Mouse (Mus musculus) myocyte (in vitro differentiated cells): ENCODE results near the gene Senp3.

ENCODE experiments used
- CEBPB ChIP-seq: IDR thresholded peaks from 2 replicates; pipeline ENCODE4 v1.6.1; 2011; ENCODE audit warnings: mild to moderate bottlenecking, moderate library complexity; ENCODE audit not compliant: poor library complexity, insufficient read depth, severe bottlenecking
- E2F4 ChIP-seq: IDR thresholded peaks from one replicate; pipeline ENCODE4 v1.6.1; 2011; ENCODE audit warnings: mild to moderate bottlenecking, control low read depth, moderate library complexity; ENCODE audit not compliant: insufficient read depth
- MAX ChIP-seq: IDR thresholded peaks from one replicate; pipeline ENCODE4 v1.6.1; 2011; ENCODE audit warnings: low read depth, mild to moderate bottlenecking, control low read depth
- MYOD1 ChIP-seq, 3 experiments: IDR thresholded peaks; one replicate each; pipeline ENCODE4 v1.6.1; 2011; ENCODE audit warnings: control low read depth in 2 of 3, low read depth in 2 of 3, mild to moderate bottlenecking in 2 of 3, moderate library complexity in 1 of 3; ENCODE audit not compliant: insufficient read length in 2 of 3, control insufficient read depth in 1 of 3
- MYOG ChIP-seq, 3 experiments: IDR thresholded peaks; one replicate each; pipeline ENCODE4 v1.6.1; 2011; ENCODE audit warnings: control low read depth in 2 of 3, low read depth in 2 of 3, mild to moderate bottlenecking in 2 of 3; ENCODE audit not compliant: insufficient read length in 2 of 3, control insufficient read depth in 1 of 3, insufficient read depth in 1 of 3
- POLR2A ChIP-seq: IDR thresholded peaks from one replicate; pipeline ENCODE4 v1.6.1; 2011; ENCODE audit warnings: low read depth, mild to moderate bottlenecking, control low read depth, moderate library complexity; ENCODE audit not compliant: insufficient read length
- POLR2AphosphoS2 ChIP-seq: IDR thresholded peaks from one replicate; pipeline ENCODE4 v1.6.1; 2011; ENCODE audit warnings: low read depth, control low read depth; ENCODE audit not compliant: insufficient read length
- REST ChIP-seq: IDR thresholded peaks from one replicate; pipeline ENCODE4 v1.6.1; 2011; ENCODE audit warnings: mild to moderate bottlenecking, control low read depth, moderate library complexity; ENCODE audit not compliant: insufficient read depth, insufficient read length
- TCF12 ChIP-seq: IDR thresholded peaks from one replicate; pipeline ENCODE4 v1.6.1; 2011; ENCODE audit warnings: mild to moderate bottlenecking, control low read depth; ENCODE audit not compliant: poor library complexity, insufficient read depth, severe bottlenecking
- USF1 ChIP-seq: IDR thresholded peaks from one replicate; pipeline ENCODE4 v1.6.1; 2011; ENCODE audit warnings: low read depth, mild to moderate bottlenecking, control low read depth, moderate library complexity

DNA sequence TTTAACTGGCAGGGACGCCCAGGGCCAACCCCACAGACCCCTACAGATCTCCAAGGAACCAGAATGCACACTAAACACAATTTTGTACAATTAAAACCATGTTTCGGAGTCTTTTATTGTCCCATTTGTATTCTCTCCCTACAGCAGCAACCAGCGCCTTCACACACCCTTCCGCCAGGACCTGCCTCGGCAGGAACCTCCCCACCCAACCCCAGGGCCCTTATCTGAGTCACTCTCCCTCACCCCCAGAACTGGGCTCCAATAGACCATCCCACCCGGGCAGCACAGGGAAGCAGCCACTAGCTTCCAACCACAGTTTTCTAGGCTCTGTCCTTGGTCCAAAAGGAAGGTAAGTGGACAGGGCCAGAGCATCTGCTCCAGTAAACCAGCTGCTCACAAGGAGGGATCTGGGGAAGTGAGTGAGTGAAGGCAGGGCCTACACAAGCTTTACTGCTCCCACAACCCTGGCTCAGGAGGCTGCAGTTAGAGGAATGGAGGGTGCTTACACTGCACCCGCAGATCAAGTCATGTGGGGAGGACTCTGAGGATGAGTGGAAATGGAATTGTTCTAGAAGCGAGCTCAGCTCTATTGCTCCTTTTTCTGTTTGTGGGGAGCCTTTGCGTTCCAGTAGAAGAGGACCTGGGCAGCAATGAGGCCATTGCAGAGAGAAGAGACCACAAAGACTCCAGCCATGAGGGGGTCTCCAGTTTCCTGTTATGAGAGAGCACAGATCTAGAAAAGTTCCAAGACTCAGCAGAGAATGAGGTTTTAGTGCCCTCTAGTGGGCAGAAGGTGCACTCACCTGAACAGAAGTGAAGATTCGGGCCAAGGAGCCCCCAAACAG lies 25.0 kb downstream of the Senp3 start:
- TF ChIP-seq USF1 = no peak
- TF ChIP-seq TCF12 = no peak
- no peak for TF ChIP-seq POLR2A
- no peak for TF ChIP-seq REST
- no peak for TF ChIP-seq POLR2AphosphoS2
- no peak for TF ChIP-seq E2F4
- no peak for TF ChIP-seq MYOG (IDR thresholded peaks at IDR 0.05; ENCODE audit: control insufficient read depth in 1 of 3, insufficient read depth in 1 of 3, insufficient read length in 2 of 3, low read depth in 2 of 3)
- no peak for TF ChIP-seq MAX
- no peak for TF ChIP-seq CEBPB
- TF ChIP-seq MYOD1 (IDR thresholded peaks at IDR 0.05; ENCODE audit: control insufficient read depth in 1 of 3, insufficient read length in 2 of 3, low read depth in 2 of 3) = no peak
